Mouse (Mus musculus): ENCODE results near the gene Ccdc97.

Ccdc97 gene

DNA sequence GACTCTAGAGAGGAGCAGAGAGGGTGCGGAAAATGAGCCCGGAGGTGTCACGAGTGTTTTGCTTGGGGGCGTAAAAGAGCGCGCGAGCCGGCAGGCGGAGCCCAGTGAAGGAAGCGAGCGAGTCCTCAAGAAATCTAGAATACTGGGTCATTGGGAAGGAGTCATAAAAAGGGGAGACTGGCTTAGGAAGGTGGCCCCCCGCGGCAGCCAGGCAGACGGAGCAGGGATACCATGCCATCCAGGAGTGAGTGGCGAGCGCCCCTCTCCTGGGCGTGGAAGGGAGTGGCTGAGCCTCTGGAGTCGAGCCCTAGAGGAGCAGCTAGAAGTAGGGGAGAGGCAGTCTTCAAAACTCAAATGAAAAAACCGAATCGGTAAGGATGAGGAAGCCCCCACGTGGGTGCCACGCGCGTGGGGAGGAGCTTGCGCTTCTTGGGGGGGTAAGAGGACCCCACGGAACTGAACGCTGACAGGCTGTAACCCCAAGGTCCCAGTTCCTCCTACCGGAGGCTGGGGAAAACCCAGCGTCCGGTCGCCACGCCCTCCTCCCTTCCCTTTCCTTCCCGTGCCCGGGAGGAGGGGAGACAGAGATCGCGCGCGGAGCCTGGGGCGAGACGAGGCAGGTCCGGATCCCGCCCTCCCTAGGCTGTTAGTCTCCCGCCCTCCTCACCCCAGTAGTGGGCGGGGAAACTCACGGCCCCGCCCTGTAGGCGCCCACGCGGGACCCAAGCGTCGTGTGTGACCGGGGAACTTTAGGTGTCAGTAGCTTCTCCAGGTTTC lies 29.9 kb downstream of the Ccdc97 start:
- DNase-seq (ENCODE audit: low read depth, low spot score): no peak

GRCm38 (mm10) chr7:25687811-25688401 lies 31.0 kb downstream of the Ccdc97 start:
- no peak for DNase-seq (ENCODE audit: low read depth, low spot score)

GRCm38 (mm10) chr7:25686680-25687531 lies 32.0 kb downstream of the Ccdc97 start, which contains the start of gene Tgfb1:
TSS of gene Tgfb1 (plus strand) at chr7:25687002.
- DNase-seq (ENCODE audit: low read depth, low spot score): no peak

- DNase-seq (ENCODE audit: low read depth, low spot score): no peak
Observed at GRCm38 (mm10) chr7:25685926-25686470, 32.9 kb downstream of the Ccdc97 start.

DNA sequence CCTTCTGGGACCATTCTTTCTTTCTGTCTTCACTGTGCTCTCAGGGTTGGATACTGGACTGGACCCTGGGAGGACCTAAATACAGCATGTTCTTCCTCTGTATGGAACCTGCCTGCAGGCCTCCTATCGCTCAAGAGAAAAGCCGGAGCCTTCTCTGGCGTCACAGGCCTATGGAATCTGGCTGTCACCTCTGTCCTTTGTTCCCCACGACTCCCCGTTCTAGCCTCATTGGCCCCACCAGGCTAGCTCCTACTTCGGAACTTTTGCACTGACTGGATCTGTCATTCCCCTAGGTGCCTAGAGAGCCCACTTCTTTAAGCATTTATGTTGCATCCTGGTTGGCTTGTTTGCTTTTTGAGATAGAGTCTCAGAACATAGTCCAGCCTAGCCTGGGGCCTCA lies 34.2 kb downstream of the Ccdc97 start:
- DNase-seq (ENCODE audit: low read depth, low spot score): no peak

DNA sequence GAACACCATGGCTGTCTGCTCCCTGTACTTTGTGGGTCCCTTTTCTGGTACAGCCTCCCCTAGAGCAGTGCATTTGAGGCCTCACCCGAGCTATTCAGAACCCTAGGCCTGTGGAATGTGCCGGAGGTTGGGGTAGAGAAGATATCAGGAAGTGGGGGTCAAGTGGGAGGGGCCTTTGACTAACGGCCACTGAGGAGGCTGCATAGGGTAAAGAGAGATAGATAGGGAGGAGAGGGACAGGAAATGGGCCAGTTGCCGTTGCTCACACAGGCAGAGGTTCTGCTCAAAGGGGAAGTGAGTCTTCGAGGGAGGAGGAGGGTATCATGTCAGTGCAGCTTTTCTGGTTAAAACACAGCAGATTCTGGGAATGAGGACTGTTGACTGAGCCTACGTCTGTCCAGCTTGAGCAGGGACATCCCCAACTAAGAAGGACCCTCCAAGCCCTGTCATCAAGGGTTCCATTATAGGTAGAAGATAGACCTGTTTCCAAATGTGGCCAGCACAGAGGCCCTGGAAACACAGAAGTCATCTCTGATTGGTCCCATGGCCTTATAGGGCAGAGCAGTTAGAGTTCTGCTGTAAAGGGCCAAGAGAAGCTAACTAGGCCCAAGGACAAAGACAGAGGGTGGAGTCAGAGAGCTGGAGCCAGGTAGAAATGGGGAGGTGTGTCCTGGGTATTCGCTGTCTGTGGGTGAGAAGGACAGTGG lies 35.3 kb downstream of the Ccdc97 start:
- no peak for DNase-seq (ENCODE audit: low read depth, low spot score)

GRCm38 (mm10) chr7:25681341-25682231 lies 37.3 kb downstream of the Ccdc97 start:
- no peak for DNase-seq (ENCODE audit: low read depth, low spot score)

DNA sequence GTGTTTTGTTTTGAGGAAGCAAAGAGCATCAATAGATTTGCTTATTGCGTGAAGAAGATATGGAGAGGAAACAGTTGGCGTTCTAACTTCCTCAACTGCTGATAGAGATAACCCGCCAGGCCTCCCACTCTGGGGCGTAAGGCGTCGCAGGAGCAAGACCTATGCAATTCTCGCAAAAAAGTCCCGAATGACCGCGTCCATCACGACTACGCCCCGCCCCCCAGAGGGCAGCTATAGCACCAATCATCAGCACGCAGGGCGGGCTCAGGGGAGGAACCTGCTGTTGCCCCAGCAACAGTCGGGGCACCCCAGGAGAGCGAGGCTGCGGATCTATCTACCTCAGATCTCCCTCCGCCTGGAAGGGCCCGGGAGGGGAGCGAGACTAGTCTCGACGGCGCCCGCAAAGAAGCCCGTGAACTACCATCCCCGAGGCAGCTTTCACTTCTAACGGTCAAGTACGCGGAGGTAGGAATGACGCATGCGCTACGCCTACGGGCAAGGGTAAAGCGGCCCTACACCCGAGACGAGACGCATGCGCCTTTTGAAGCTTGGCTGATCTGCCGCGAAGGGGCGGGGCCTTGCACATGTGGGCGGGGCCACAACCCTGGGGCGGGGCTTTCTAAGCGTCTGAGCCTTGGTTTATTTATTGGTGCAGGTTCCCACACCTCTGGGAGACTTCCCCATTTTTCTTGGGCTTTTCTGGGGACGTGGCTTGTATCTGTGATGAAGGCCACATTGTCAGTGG lies 38.2 kb downstream of the Ccdc97 start, which contains the start of gene B9d2:
TSS of gene B9d2 (plus strand) at position 267 of the 745 bp plus-strand sequence.
- peak; percentile 89 for DNase-seq (ENCODE audit: low read depth, low spot score)

GRCm38 (mm10) chr7:25679971-25680370 lies 38.9 kb downstream of the Ccdc97 start:
- no peak for DNase-seq (ENCODE audit: low read depth, low spot score)

GRCm38 (mm10) chr7:25677013-25677412 lies 41.9 kb downstream of the Ccdc97 start:
- no peak for DNase-seq (ENCODE audit: low read depth, low spot score)

DNA sequence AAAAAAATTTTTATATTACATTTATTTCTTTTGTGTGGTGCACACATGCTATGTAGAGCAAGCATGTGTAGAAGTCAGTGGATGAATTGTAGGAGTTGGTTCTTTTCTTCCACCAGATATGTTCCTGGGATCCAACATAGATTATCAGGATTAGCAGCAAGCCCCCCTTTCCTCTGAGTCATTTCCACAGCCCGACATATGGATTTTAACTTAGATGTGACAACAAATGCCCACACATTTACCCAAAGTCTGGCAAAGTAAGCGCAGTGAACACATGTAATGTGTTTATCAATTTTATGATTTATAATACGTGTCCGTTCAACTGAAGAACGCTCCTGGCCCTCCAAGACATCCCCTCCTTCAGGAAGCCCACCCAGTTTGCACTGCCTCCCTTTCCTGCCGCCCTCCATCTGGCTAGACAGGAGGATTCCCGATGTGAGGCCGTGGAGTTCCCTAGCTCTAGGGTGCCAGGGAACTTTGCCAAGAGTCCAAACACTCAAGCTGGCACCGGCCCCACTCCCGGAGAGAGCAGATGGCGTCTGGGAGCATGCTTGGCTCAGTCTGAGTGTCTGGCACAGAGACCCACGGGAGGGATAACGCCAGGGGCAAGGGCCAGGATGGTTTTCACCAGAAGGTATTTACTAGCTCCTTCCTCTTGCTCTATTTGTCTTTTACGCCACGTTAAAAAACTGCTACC lies 42.7 kb downstream of the Ccdc97 start:
- peak; percentile 81 for DNase-seq (ENCODE audit: low read depth, low spot score)

DNA sequence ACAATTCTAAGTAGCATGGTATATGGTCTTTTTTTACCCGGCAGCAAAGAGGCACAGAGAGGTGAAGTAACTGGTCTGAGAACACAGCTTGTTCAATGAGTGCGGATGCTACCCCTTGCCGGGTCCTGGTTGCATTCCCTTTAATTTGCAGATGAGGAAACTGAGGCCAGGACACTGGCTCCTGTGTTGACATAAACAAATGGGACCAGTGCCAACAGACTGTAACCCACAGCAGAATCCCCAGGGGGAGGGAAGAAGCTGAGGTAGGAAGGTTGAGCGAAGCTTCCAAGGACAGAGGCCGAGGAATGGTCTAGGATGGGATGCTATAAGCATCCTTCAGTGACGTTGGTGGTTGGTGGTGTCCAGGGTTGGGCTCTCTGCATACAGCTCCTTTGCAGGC lies 43.5 kb downstream of the Ccdc97 start:
- DNase-seq (ENCODE audit: low read depth, low spot score): no peak

DNA sequence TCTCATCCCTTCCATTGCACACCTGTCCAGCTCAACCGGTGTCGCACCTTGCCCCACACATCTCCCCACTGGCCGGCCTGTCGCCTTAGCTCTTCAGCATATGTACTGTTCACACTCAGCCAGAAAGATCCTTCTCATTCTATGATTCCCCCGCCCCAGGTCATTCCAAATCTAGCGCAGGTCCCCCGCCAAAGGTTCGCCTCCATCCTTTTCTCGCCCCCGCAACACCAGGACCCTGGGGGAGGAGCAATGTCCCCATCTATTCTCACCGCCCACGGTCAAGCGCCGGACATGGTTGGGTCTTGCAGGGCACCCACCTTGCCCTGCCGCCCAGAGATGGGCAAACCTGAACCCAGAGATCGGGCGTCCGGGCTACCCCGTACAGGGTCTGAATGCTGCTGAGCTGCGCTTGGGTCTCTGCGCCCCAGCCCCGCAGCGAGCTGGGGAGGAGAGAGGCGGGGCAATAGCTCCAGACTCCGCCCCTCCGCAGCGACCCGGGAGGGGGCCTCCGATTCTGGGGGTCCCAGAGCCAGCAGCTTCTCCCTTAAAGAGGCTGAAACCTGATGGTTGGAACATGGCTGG lies 44.1 kb downstream of the Ccdc97 start, which contains the start of gene Tmem91:
TSS of gene Tmem91 (minus strand) at position 448 of the 582 bp plus-strand sequence.
- DNase-seq (ENCODE audit: low read depth, low spot score): no peak

DNA sequence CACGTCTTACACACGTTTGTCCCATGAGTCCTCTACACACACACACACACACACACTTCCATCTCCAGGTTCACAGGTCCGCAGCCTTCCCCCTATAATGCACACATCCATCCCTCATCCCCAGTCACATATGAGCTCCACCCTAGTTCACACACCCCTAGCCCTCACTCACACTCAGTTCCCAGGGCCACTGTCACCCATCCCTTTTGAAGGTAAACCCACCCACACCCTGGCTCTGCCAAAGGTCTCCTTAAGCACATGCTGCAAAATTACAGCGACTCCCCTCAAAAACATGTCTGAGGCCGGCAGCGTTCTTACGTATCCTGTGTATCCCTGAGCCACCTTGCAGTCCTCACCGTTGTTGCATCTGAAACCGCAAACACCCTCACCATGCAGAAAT lies 44.6 kb downstream of the Ccdc97 start:
- DNase-seq (ENCODE audit: low read depth, low spot score): no peak

DNA sequence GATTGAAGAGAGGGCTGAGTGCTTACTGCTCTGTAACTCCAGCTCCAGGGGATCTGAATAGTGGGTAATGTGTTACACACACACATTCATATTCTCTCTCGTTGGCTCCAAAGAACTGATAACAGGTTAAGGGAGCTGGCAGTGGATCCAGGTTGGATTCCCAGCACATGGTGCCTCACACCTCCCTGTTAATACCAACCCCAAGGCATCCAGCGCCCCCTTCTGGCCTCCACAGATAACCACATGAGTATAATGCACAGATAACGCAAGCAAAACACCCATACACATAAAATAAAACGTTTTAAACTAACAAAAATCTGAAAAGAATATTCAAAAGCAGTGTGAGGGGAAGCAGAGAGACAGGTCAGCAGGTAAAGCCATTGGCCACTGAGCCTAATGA lies 46.4 kb downstream of the Ccdc97 start:
- DNase-seq (ENCODE audit: low read depth, low spot score): no peak

DNA sequence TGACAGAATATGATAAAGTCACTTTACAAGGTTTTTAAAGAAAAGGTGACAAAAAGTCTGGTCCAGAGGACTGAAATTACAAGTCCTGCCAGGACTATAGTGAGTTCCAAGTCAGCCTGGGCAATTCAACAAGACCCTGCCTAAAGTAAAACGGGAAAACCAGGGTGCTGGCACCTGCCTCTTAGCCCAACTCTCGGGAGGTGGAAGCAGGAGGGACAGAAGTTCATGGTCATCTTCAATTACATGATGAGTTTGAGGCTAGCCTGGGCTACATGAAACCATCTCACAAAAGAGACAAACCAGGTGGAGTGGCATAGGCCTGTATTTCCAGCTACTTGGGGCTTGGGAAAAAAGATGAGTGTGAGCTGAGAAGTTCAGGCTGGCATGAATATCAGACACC lies 47.2 kb downstream of the Ccdc97 start:
- DNase-seq (ENCODE audit: low read depth, low spot score): no peak

DNA sequence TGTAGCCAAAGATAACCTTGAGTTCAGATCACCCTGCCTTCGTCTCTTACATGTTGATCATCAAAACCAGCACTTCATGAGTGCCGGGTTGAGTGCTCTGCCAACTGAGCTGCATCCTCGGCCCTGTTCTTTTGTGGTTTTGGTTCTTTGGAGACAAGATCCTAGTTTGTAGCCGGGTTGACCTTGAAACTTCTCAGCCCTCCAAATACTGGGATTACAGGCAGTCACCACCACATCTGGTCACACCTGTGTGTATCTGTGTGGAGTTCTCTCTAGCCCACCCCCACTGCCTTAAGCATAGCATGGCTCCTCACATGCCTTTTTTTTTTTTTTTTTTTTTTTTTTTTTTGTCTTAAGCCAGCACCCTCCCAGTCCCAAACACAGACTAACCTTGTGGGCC lies 48.8 kb downstream of the Ccdc97 start:
- DNase-seq (ENCODE audit: low read depth, low spot score): no peak

DNA sequence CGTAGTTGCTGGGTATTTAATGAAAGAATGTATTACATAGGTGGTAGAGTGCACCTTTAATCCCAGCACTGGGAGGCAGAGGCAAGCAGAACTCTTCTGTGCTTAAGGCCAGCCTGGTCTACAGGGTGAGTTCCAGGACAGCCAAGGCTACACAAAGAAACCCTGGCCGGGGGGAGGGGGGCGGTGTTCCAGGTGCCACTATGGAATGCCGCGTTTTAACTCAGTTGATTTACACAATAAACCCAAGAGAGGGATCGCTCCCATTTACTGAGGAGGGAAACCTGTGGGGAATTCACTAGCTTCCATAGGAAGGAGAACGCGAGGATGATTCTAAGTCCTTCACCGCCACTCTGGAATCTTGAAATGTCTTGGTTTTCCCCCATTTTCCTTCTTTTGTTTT lies 49.3 kb downstream of the Ccdc97 start:
- no peak for DNase-seq (ENCODE audit: low read depth, low spot score)

GRCm38 (mm10) chr7:25669158-25669557 lies 49.7 kb downstream of the Ccdc97 start:
- DNase-seq (ENCODE audit: low read depth, low spot score): no peak

Data from telencephalon, adult 2 months (tissue).